Mouse (Mus musculus) small intestine, adult 2 months (tissue): Measurements from ENCODE around the gene Col4a2. TPM values are rescaled to one million over a fixed set of nuclear protein-coding genes. Genes with fewer than 3 reads are reported as not detected.
"Not testable (repeated sequence)": the region's sequence is repeated elsewhere in the genome, so short reads cannot be mapped to it uniquely, and the experiment has no call there.

Experiments
- H3K27ac ChIP-seq: fragments of 200-500 bp; 2 replicates; pipeline ENCODE4 v1.5.1; 2012; ENCODE audit warnings: low read depth, low read length, control low read depth, inconsistent platforms; ENCODE audit not compliant: insufficient read depth
- H3K27me3 ChIP-seq: fragments of 200-500 bp; 2 replicates; pipeline ENCODE4 v1.6.1; 2012; ENCODE audit warnings: mild to moderate bottlenecking, moderate library complexity, low read length, inconsistent platforms; ENCODE audit not compliant: control insufficient read depth, insufficient read depth
- H3K36me3 ChIP-seq: fragments of 200-500 bp; 2 replicates; pipeline ENCODE4 v1.6.1; 2012; ENCODE audit warnings: mild to moderate bottlenecking, low read length, control low read depth, inconsistent platforms; ENCODE audit not compliant: control insufficient read depth, insufficient read depth
- H3K4me1 ChIP-seq: fragments of 200-500 bp; 2 replicates; pipeline ENCODE4 v1.6.1; 2012; ENCODE audit warnings: low read length, inconsistent platforms, mixed read lengths; ENCODE audit not compliant: control insufficient read depth, insufficient read depth, insufficient read length
- H3K4me3 ChIP-seq: fragments of 200-500 bp; 2 replicates; pipeline ENCODE4 v1.5.1; 2012; ENCODE audit warnings: low read depth, mild to moderate bottlenecking, control low read depth, inconsistent platforms, low read length, moderate library complexity
- CTCF ChIP-seq: fragments of 200-500 bp; IDR thresholded peaks from 2 replicates; pipeline ENCODE4 v1.5.1; 2012; ENCODE audit warnings: low read depth, mild to moderate bottlenecking, control low read depth, inconsistent platforms, low read length, moderate library complexity, mixed read lengths; ENCODE audit not compliant: insufficient replicate concordance, insufficient read length; ENCODE audit errors: extremely low read depth
- POLR2A ChIP-seq: fragments of 200-500 bp; IDR thresholded peaks from 2 replicates; pipeline ENCODE4 v1.6.1; 2012; ENCODE audit warnings: low read depth, mild to moderate bottlenecking, control low read depth, inconsistent platforms, low read length, moderate library complexity
- WGBS: fragments of 180-500 bp; shearing (Covaris S2); methylation state at CpG from one replicate; pipeline ENCODE4 v1.1.7; 2018; 5-methylcytosine and 5-hydroxymethylcytosine counted together
- polyA plus RNA-seq: library from polyadenylated mRNA; depleted of rRNA; stranded (reverse); fragments of >200 nt; gene quantifications from 2 replicates; pipeline ENCODE4 v1.2.3, GENCODE M21; 2012

Col4a2 gene
- polyA plus RNA-seq, 1 experiment, result 35.6 TPM

GRCm38 (mm10) chr8:11464707-11464964, 152.0 kb downstream of the Col4a2 start:
- H3K4me3 ChIP-seq, result no peak overlapping the region
- H3K4me1 ChIP-seq, result peaks cover 26% of the 10 kb centered on the region; the same call in 1 of the 2 replicates
- 32% methylated on average over 3 of the region's 3 CpGs for WGBS

GRCm38 (mm10) chr8:11465619-11466018, 153.0 kb downstream of the Col4a2 start:
- H3K27ac ChIP-seq, result peak overlapping the region; percentile 3; the same call in 1 of the 2 replicates

More at GRCm38 (mm10) chr8:11464707-11464964, 152.0 kb downstream of the Col4a2 start:
- TF ChIP-seq POLR2A (no peak), CTCF (no peak)
- Histone ChIP-seq H3K36me3 (no peaks in the 10 kb centered on the region), H3K27ac (peak overlapping the region; percentile 76), H3K27me3 (no peaks in the 10 kb centered on the region)

GRCm38 (mm10) chr8:11466528-11466927, 153.9 kb downstream of the Col4a2 start:
- peaks cover 33% of the 10 kb centered on the region; the same call in 1 of the 2 replicates for H3K4me1 ChIP-seq

More at GRCm38 (mm10) chr8:11465619-11466018, 153.0 kb downstream of the Col4a2 start:
- Histone ChIP-seq H3K4me1 (peaks cover 26% of the 10 kb centered on the region; the same call in 1 of the 2 replicates), H3K4me3 (no peak overlapping the region), H3K27me3 (no peaks in the 10 kb centered on the region), H3K36me3 (no peaks in the 10 kb centered on the region)
- WGBS, result 89% methylated on average over 4 of the region's 4 CpGs
- no peak for TF ChIP-seq CTCF
- no peak for TF ChIP-seq POLR2A

GRCm38 (mm10) chr8:11469095-11469494, 156.5 kb downstream of the Col4a2 start:
- TF ChIP-seq POLR2A (no peak), CTCF (peak; percentile 80; the same call in 1 of the 2 replicates)
- Histone ChIP-seq H3K4me3 (no peak overlapping the region), H3K36me3 (peaks cover 2% of the 10 kb centered on the region; the same call in 1 of the 2 replicates), H3K27me3 (no peaks in the 10 kb centered on the region), H3K4me1 (peaks cover 33% of the 10 kb centered on the region), H3K27ac (no peak overlapping the region)
- 6% methylated on average over 3 of the region's 3 CpGs for WGBS

More at GRCm38 (mm10) chr8:11466528-11466927, 153.9 kb downstream of the Col4a2 start:
- WGBS, result 94% methylated on average over 5 of the region's 5 CpGs
- H3K27ac ChIP-seq, H3K27me3 ChIP-seq, H3K36me3 ChIP-seq, H3K4me3 ChIP-seq: not testable (repeated sequence)

- Histone ChIP-seq H3K4me1 (peaks cover 24% of the 10 kb centered on the region), H3K27ac (no peak overlapping the region), H3K4me3 (no peak overlapping the region), H3K27me3 (no peaks in the 10 kb centered on the region), H3K36me3 (peaks cover 2% of the 10 kb centered on the region; the same call in 1 of the 2 replicates)
- no peak for TF ChIP-seq POLR2A
- WGBS, result 83% methylated on average over 7 of the region's 7 CpGs
These were observed 158.1 kb downstream of the Col4a2 start for GRCm38 (mm10) chr8:11470694-11471093.

- Histone ChIP-seq H3K27me3 (no peaks in the 10 kb centered on the region), H3K4me1 (peaks cover 28% of the 10 kb centered on the region), H3K4me3 (no peak overlapping the region), H3K36me3 (peaks cover 2% of the 10 kb centered on the region; the same call in 1 of the 2 replicates), H3K27ac (no peak overlapping the region)
- TF ChIP-seq CTCF (no peak), POLR2A (no peak)
- WGBS, result 41% methylated on average over 8 of the region's 8 CpGs
These were observed 158.7 kb downstream of the Col4a2 start for GRCm38 (mm10) chr8:11471309-11471708.

- Histone ChIP-seq H3K4me1 (peaks cover 30% of the 10 kb centered on the region), H3K4me3 (no peak overlapping the region), H3K27me3 (no peaks in the 10 kb centered on the region), H3K36me3 (peaks cover 2% of the 10 kb centered on the region; the same call in 1 of the 2 replicates), H3K27ac (peak overlapping the region; percentile 87)
- TF ChIP-seq CTCF (no peak), POLR2A (no peak)
- WGBS, result 16% methylated on average over 4 of the region's 4 CpGs
These were observed 160.5 kb downstream of the Col4a2 start for GRCm38 (mm10) chr8:11473072-11473471.

- Histone ChIP-seq H3K36me3 (peaks cover 2% of the 10 kb centered on the region; the same call in 1 of the 2 replicates), H3K4me3 (no peak overlapping the region), H3K27me3 (no peaks in the 10 kb centered on the region), H3K4me1 (peaks cover 30% of the 10 kb centered on the region), H3K27ac (no peak overlapping the region)
- no peak for TF ChIP-seq POLR2A
- no peak for TF ChIP-seq CTCF
- 70% methylated on average over 10 of the region's 10 CpGs for WGBS
These were observed 162.8 kb downstream of the Col4a2 start for GRCm38 (mm10) chr8:11475397-11475796.
